Mouse (Mus musculus) spleen, adult 2 months (tissue): ENCODE measurements around the gene Slc25a45. TPM values are rescaled to one million over a fixed set of nuclear protein-coding genes. Genes with fewer than 3 reads are reported as not detected.
A peak's percentile ranks its signal among the peaks of the same experiment; 100 is the strongest.

Experiments used
- DNase-seq, 2 experiments: peaks; one replicate each; pipeline versions ENCODE4 v3.0.0 to v3.0.0-alpha.2; 2012 to 2021; ENCODE audit warnings: low spot score in 2 of 2, low read depth in 1 of 2
- H3K27ac ChIP-seq: fragments of 200-500 bp; 2 replicates; pipeline ENCODE4 v1.5.1; 2012; ENCODE audit warnings: low read length, inconsistent platforms; ENCODE audit not compliant: insufficient read depth
- H3K27me3 ChIP-seq: fragments of 200-500 bp; 2 replicates; pipeline ENCODE4 v1.6.1; 2012; ENCODE audit warnings: mild to moderate bottlenecking, moderate library complexity, low read length, inconsistent platforms; ENCODE audit not compliant: control insufficient read depth, insufficient read depth
- H3K36me3 ChIP-seq: fragments of 200-500 bp; 2 replicates; pipeline ENCODE4 v1.6.1; 2012; ENCODE audit warnings: mild to moderate bottlenecking, low read length, inconsistent platforms; ENCODE audit not compliant: control insufficient read depth, insufficient read depth
- H3K4me1 ChIP-seq: fragments of 200-500 bp; 2 replicates; pipeline ENCODE4 v1.6.1; 2011; ENCODE audit warnings: inconsistent platforms; ENCODE audit not compliant: control insufficient read depth, insufficient read depth, insufficient read length
- H3K4me3 ChIP-seq: fragments of 200-500 bp; 2 replicates; pipeline ENCODE4 v1.5.1; 2011; ENCODE audit warnings: mild to moderate bottlenecking, inconsistent platforms; ENCODE audit not compliant: insufficient read depth, insufficient read length; ENCODE audit errors: extremely low read depth
- CTCF ChIP-seq: fragments of 200-500 bp; IDR thresholded peaks from 2 replicates; pipeline ENCODE4 v1.5.1; 2011; ENCODE audit warnings: mild to moderate bottlenecking, inconsistent platforms; ENCODE audit not compliant: insufficient read depth, insufficient read length, insufficient replicate concordance; ENCODE audit errors: extremely low read depth
- POLR2A ChIP-seq: fragments of 200-500 bp; IDR thresholded peaks from 2 replicates; pipeline ENCODE4 v1.6.1; 2011; ENCODE audit warnings: low read depth, low read length, inconsistent platforms
- WGBS: fragments of 180-500 bp; shearing (Covaris S2); methylation state at CpG from one replicate; pipeline ENCODE4 v1.1.7; 2018; 5-methylcytosine and 5-hydroxymethylcytosine counted together
- polyA plus RNA-seq: library from polyadenylated mRNA; depleted of rRNA; stranded (reverse); fragments of >200 nt; gene quantifications from 2 replicates; pipeline ENCODE4 v1.2.3, GENCODE M21; 2012

Gene Slc25a45
- polyA plus RNA-seq, 1 experiment = 37.6 TPM

DNA sequence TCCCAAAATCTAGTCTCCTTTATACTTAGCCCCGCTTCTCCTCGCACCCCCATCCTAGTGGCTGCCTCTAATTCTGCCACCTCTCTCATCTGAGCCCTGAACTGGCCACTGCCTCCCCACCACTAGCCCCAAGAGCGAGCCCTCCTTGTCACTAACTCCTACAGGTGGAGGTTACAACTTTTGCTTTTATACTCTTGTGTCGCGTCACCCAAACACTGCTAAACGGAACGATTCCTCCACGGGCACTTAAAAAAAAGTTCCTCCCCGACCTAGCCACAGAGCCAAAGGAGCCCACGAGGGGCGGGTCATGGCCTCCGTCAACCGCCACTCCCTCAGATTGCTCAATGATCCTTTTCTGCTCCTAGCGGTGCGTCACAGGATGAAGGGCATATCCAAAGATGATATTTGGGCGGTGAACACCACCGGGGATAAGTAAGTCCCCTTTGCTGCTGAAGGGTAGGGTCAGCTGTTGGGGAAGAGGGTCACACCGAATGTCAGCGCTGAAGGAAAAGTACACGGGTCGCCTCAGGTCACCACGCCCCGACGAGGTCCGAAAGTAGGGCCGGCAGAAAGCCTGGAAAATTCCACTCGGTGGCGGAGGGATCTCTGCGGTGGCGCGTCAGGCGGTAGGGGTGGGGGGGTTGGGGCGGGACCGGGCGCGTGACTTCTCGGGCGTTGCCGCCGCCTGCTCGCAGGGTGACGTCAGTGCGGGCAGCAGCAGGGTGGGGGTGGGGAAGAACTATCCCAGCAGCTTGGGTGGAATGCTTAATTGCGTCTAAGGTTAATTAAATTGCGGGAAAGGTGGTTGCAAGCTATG lies 32.1 kb upstream of the Slc25a45 start:
- H3K27ac ChIP-seq = peak overlapping the region; percentile 100
- TF ChIP-seq POLR2A (peak; percentile 100), CTCF (no peak)
- WGBS = under 1% methylated on average over 45 of the region's 45 CpGs
- H3K27me3 ChIP-seq = no peaks in the 10 kb centered on the region
- H3K4me3 ChIP-seq = peak overlapping the region; percentile 72
- peak; percentile 90 to 96 for DNase-seq
- no peaks in the 10 kb centered on the region for H3K36me3 ChIP-seq
- peaks cover 32% of the 10 kb centered on the region; the same call in 1 of the 2 replicates for H3K4me1 ChIP-seq

GRCm38 (mm10) chr19:5846154-5846553 lies 31.5 kb upstream of the Slc25a45 start:
- H3K27ac ChIP-seq = peak overlapping the region; percentile 99
- no peaks in the 10 kb centered on the region for H3K27me3 ChIP-seq
- WGBS = 2% methylated on average over 7 of the region's 7 CpGs
- peaks cover 30% of the 10 kb centered on the region; the same call in 1 of the 2 replicates for H3K4me1 ChIP-seq
- no peak for TF ChIP-seq CTCF
- no peak for TF ChIP-seq POLR2A
- H3K36me3 ChIP-seq = peaks cover 2% of the 10 kb centered on the region; the same call in 1 of the 2 replicates
- H3K4me3 ChIP-seq = peak overlapping the region; percentile 41; the same call in 1 of the 2 replicates
- no peak for DNase-seq

DNA sequence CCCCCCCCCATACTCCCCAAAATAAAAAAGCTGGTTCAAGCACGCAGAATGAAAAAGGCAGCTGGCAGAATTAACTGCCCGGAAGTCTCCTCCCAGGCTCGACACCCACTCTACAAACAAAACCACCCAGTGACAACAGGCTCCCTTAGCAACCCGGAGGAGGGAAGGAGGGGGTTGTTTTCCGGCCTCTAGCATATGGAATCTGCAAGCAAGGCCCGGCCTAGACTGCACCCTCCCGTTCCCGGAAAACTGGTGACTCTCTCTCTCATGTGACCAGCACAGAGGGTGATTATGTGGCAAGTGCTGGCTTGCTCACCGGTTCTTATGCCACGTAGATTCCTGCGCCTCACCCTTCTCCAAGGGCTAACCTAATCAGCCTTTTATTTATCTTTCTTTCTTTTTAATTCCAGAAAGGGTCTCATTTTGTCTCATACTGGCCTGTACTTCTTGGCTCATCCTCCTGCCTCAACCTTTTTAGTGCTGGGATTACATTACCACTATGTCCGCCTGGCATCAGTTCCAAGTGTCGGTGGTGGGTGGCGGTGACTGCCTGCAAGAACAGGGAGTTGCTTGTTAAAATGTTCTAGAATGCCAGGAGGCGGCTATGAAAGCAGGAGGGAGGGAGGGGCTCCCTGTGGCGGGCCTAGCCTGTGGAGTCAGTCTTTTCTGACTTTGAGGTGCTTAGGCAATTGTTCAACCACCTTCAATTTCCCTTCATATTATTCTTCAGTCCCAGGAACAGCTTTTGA lies 30.9 kb upstream of the Slc25a45 start:
- Histone ChIP-seq H3K4me3 (peak overlapping the region; percentile 27; the same call in 1 of the 2 replicates), H3K27ac (peak overlapping the region; percentile 99), H3K27me3 (no peaks in the 10 kb centered on the region), H3K4me1 (peaks cover 24% of the 10 kb centered on the region; the same call in 1 of the 2 replicates), H3K36me3 (peaks cover 4% of the 10 kb centered on the region; the same call in 1 of the 2 replicates)
- TF ChIP-seq POLR2A (peak; percentile 18), CTCF (no peak)
- peak; percentile 49 to 81 for DNase-seq
- WGBS = 15% methylated on average over 16 of the region's 16 CpGs

DNA sequence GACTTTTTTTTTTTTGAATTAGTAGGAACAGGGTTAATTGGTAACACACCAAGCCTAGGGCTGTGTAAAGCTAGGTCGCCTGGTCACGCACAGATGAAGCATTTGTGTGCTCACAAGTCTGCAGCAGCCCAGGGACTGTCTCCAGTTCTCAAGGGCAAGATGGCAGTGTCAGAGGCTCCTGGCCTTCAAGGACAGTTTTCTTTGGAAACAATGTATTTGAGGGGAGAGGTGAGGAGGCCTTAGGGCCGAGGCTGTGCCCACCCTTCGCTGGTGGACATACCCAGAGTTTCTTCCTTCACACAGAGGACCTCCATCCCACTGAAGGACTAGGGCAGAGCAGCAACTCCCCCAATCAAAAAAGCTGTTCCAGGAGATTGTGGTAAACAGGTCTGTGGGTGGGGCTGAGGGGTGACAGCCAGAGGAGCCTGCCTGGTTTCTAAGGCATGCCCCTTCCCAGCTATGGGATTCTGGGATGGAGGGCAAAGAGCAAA lies 30.3 kb upstream of the Slc25a45 start:
- no peaks in the 10 kb centered on the region for H3K27me3 ChIP-seq
- TF ChIP-seq CTCF (no peak), POLR2A (no peak)
- DNase-seq = no peak
- 57% methylated on average over 4 of the region's 4 CpGs for WGBS
- peak overlapping the region; percentile 99 for H3K27ac ChIP-seq
- H3K4me1 ChIP-seq = peaks cover 24% of the 10 kb centered on the region; the same call in 1 of the 2 replicates
- H3K4me3 ChIP-seq = no peak overlapping the region
- H3K36me3 ChIP-seq = peaks cover 9% of the 10 kb centered on the region

- no peaks in the 10 kb centered on the region for H3K27me3 ChIP-seq
- no peak for TF ChIP-seq POLR2A
- TF ChIP-seq CTCF = no peak
- peaks cover 22% of the 10 kb centered on the region; the same call in 1 of the 2 replicates for H3K4me1 ChIP-seq
- peak overlapping the region; percentile 99 for H3K27ac ChIP-seq
- WGBS = 42% methylated on average over 14 of the region's 14 CpGs
- H3K36me3 ChIP-seq = peaks cover 15% of the 10 kb centered on the region
- no peak overlapping the region for H3K4me3 ChIP-seq
- DNase-seq = no peak
These were observed 29.4 kb upstream of the Slc25a45 start for GRCm38 (mm10) chr19:5848032-5848825.

DNA sequence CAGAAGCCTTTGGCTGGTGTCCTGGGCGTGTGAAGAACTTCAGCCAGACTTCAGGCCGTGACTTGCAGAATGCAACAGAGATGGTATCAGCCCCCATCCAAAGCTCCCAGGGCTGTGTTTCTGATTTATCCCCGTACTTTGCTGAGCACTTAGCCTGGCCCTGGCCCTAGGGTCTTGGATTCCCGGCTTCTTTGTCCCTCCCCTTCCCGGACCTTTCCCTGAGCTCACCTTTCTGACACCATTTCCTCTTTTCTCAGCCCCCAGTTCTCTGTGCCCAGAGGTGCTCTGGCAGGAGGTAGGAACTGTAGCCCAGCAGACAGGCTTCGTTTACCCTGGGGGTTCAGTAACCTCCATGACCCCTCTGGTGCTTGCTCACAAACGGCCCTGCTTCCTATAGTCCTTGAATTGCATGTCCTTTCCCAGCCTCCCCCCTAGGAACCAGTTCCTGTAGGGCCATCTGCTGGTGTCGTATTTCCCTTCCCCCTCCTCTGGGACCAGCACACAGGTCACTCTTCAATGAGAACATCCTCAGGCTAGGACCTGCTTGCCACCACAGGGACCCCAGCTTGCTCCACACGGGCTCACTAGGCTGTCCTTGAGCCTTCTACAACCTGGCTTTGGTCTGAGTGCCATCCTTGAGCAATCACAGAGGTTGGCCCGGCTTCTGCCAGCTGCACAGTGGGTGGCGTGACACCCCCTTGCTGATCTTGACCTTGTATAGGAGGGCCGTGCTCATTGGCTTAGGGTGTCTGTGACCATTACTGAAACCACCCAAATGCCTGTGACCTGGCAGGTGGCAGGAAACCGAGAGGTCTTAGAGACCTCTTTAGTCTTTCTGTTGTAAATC lies 28.6 kb upstream of the Slc25a45 start:
- DNase-seq = no peak
- Histone ChIP-seq H3K4me1 (peaks cover 21% of the 10 kb centered on the region; the same call in 1 of the 2 replicates), H3K36me3 (peaks cover 16% of the 10 kb centered on the region), H3K27ac (peak overlapping the region; percentile 99), H3K27me3 (no peaks in the 10 kb centered on the region), H3K4me3 (no peak overlapping the region; the same call in 1 of the 2 replicates)
- WGBS = 20% methylated on average over 13 of the region's 13 CpGs
- TF ChIP-seq CTCF (no peak), POLR2A (no peak)
